Mouse (Mus musculus) lung, postnatal 25 days (tissue): ENCODE measurements at regions not wholly inside any gene's neighbourhood (a gene's known extent, or its start where the extent isn't known, plus 50 kb on each side); places are given as distances from the start of the nearest gene placed in this dataset.

Experiments
- DNase-seq: peaks from one replicate; pipeline ENCODE4 v3.0.0; 2022; ENCODE audit warnings: low spot score

GRCm38 (mm10) chr11:63287766-63288165 is 159.0 kb downstream of the Pmp22 start:
- no peak for DNase-seq

GRCm38 (mm10) chr11:63290618-63291017 is 161.8 kb downstream of the Pmp22 start:
- DNase-seq: no peak

GRCm38 (mm10) chr11:63293485-63293884 is 164.7 kb downstream of the Pmp22 start:
- no peak for DNase-seq

- no peak for DNase-seq
Measured at GRCm38 (mm10) chr11:63294476-63294875, 165.7 kb downstream of the Pmp22 start.

GRCm38 (mm10) chr11:63296476-63296875 is 167.7 kb downstream of the Pmp22 start:
- DNase-seq: peak; percentile 1

- no peak for DNase-seq
Measured at GRCm38 (mm10) chr11:63299712-63300581, 171.2 kb downstream of the Pmp22 start.

- DNase-seq: no peak
Measured at GRCm38 (mm10) chr11:63325166-63325565, 196.4 kb downstream of the Pmp22 start.

GRCm38 (mm10) chr11:63326864-63327263 is 198.1 kb downstream of the Pmp22 start:
- no peak for DNase-seq

GRCm38 (mm10) chr11:63337503-63337902 is 208.7 kb downstream of the Pmp22 start:
- DNase-seq: no peak

GRCm38 (mm10) chr11:63338277-63338676 is 209.5 kb downstream of the Pmp22 start:
- no peak for DNase-seq

- no peak for DNase-seq
Measured at GRCm38 (mm10) chr11:63345653-63346052, 216.9 kb downstream of the Pmp22 start.

- peak; percentile 53 for DNase-seq
Measured at GRCm38 (mm10) chr11:63350123-63350696, 221.4 kb downstream of the Pmp22 start.

GRCm38 (mm10) chr11:63351999-63352398 is 223.2 kb downstream of the Pmp22 start:
- DNase-seq: no peak

GRCm38 (mm10) chr11:63352990-63353389 is 224.2 kb downstream of the Pmp22 start:
- DNase-seq: no peak

- DNase-seq: no peak
Measured at GRCm38 (mm10) chr11:63353671-63354070, 224.9 kb downstream of the Pmp22 start.

- DNase-seq: no peak
Measured at GRCm38 (mm10) chr11:63357772-63358344, 229.1 kb downstream of the Pmp22 start.

GRCm38 (mm10) chr11:63367756-63368265 is 239.0 kb downstream of the Pmp22 start:
- no peak for DNase-seq

- DNase-seq: no peak
Measured at GRCm38 (mm10) chr11:63369475-63369874, 240.7 kb downstream of the Pmp22 start.

- DNase-seq: no peak
Measured at GRCm38 (mm10) chr11:63376311-63376710, 247.5 kb downstream of the Pmp22 start.

- peak; percentile 32 for DNase-seq
Measured at GRCm38 (mm10) chr11:63376991-63377390, 248.2 kb downstream of the Pmp22 start.

- no peak for DNase-seq
Measured at GRCm38 (mm10) chr11:63388247-63388646, 259.5 kb downstream of the Pmp22 start.

GRCm38 (mm10) chr11:63391478-63391877 is 262.7 kb downstream of the Pmp22 start:
- no peak for DNase-seq

- peak; percentile 11 for DNase-seq
Measured at GRCm38 (mm10) chr11:63392378-63392777, 263.6 kb downstream of the Pmp22 start.
